Mouse (Mus musculus): ENCODE results near the gene Dhx15. TPM values are rescaled to one million over a fixed set of nuclear protein-coding genes. Genes with fewer than 3 reads are reported as not detected.
A peak's percentile ranks its signal among the peaks of the same experiment; 100 is the strongest.
"Not testable (repeated sequence)": the region's sequence is repeated elsewhere in the genome, so short reads cannot be mapped to it uniquely, and the experiment has no call there.

Gene Dhx15
- total RNA-seq (2021): 10 to 100 TPM; 46.2 to 59.4 TPM
- long read RNA-seq, experiment 1, transcript Dhx15-201 (14 exons, 3,010 nt): major isoform, 15 of 21 reads
- long read RNA-seq, experiment 1, partial matches to known transcripts: 2 of 21 reads
- long read RNA-seq, experiment 1, other reads (novel, unspliced or antisense): 2 of 21 reads
- long read RNA-seq, experiment 2, transcript Dhx15-201 (14 exons, 3,010 nt): major isoform, 11 of 18 reads
- long read RNA-seq, experiment 2, partial matches to known transcripts: 5 of 18 reads
- long read RNA-seq, experiment 2, other reads (novel, unspliced or antisense): 1 of 18 reads

- DNase-seq: peak; percentile 90
Observed at GRCm38 (mm10) chr5:52190371-52191179, at the start of gene Dhx15. Gene Dhx15, minus strand, starts transcription at chr5:52190514.

- DNase-seq: no peak
Observed at GRCm38 (mm10) chr5:52238877-52239276, 48.6 kb upstream of the Dhx15 start.

GRCm38 (mm10) chr5:52237956-52238735, 47.8 kb upstream of the Dhx15 start:
- no peak for DNase-seq

- not testable (repeated sequence) for DNase-seq
Observed at GRCm38 (mm10) chr5:52236585-52236984, 46.3 kb upstream of the Dhx15 start.

GRCm38 (mm10) chr5:52234570-52234969, 44.3 kb upstream of the Dhx15 start:
- no peak for DNase-seq

GRCm38 (mm10) chr5:52233891-52234290, 43.6 kb upstream of the Dhx15 start:
- DNase-seq: no peak

- DNase-seq: no peak
Observed at GRCm38 (mm10) chr5:52232611-52233010, 42.3 kb upstream of the Dhx15 start.

GRCm38 (mm10) chr5:52232199-52232598, 41.9 kb upstream of the Dhx15 start:
- no peak for DNase-seq

GRCm38 (mm10) chr5:52230466-52230865, 40.2 kb upstream of the Dhx15 start:
- no peak for DNase-seq

- DNase-seq: no peak
Observed at GRCm38 (mm10) chr5:52226677-52227076, 36.4 kb upstream of the Dhx15 start.

- no peak for DNase-seq
Observed at GRCm38 (mm10) chr5:52221596-52221995, 31.3 kb upstream of the Dhx15 start.

- no peak for DNase-seq
Observed at GRCm38 (mm10) chr5:52220013-52220804, 29.9 kb upstream of the Dhx15 start.

GRCm38 (mm10) chr5:52218238-52218637, 27.9 kb upstream of the Dhx15 start:
- DNase-seq: no peak

GRCm38 (mm10) chr5:52213143-52213900, 23.0 kb upstream of the Dhx15 start:
- DNase-seq: no peak

GRCm38 (mm10) chr5:52191180-52191468, 810 bp upstream of the Dhx15 start:
- no peak for DNase-seq

GRCm38 (mm10) chr5:52189664-52190365, 499 bp downstream of the Dhx15 start:
- peak; percentile 57 for DNase-seq

- DNase-seq: no peak
Observed at GRCm38 (mm10) chr5:52188206-52188605, 2.1 kb downstream of the Dhx15 start.

- no peak for DNase-seq
Observed at GRCm38 (mm10) chr5:52177326-52177725, 13.0 kb downstream of the Dhx15 start.

GRCm38 (mm10) chr5:52168468-52168867, 21.8 kb downstream of the Dhx15 start:
- no peak for DNase-seq

- no peak for DNase-seq
Observed at GRCm38 (mm10) chr5:52149138-52149537, 41.2 kb downstream of the Dhx15 start.

GRCm38 (mm10) chr5:52147141-52147540, 43.2 kb downstream of the Dhx15 start:
- DNase-seq: no peak

Data from gastrocnemius, postnatal 10 days (tissue).